Mouse (Mus musculus): ENCODE measurements around the gene Usp39. TPM values are rescaled to one million over a fixed set of nuclear protein-coding genes. Genes with fewer than 3 reads are reported as not detected.
A peak's percentile ranks its signal among the peaks of the same experiment; 100 is the strongest.

Usp39 gene
- total RNA-seq, 2 experiments from 2014 or later = 16.6 to 19.7 TPM

- intact Hi-C loops (cut with DNase I) = no loop called here
- no peak for DNase-seq
Measured at GRCm38 (mm10) chr6:72374820-72375563, 30.0 kb upstream of the Usp39 start.

GRCm38 (mm10) chr6:72374206-72374605 is 29.2 kb upstream of the Usp39 start:
- intact Hi-C loops (cut with DNase I) = no loop called here
- no peak for DNase-seq

- intact Hi-C loops (cut with DNase I) = no loop called here
- DNase-seq = no peak
Measured at GRCm38 (mm10) chr6:72373184-72373583, 28.2 kb upstream of the Usp39 start.

GRCm38 (mm10) chr6:72371571-72371970 is 26.6 kb upstream of the Usp39 start:
- intact Hi-C loops (cut with DNase I) = no loop called here
- no peak for DNase-seq

GRCm38 (mm10) chr6:72371147-72371546 is 26.2 kb upstream of the Usp39 start:
- DNase-seq = peak; percentile 33 to 52
- intact Hi-C loops (cut with DNase I) = no loop called here

- peak in 1 of 2 experiments; percentile 21 for DNase-seq
Measured at GRCm38 (mm10) chr6:72370091-72370490, 25.1 kb upstream of the Usp39 start.

GRCm38 (mm10) chr6:72369557-72369956 is 24.6 kb upstream of the Usp39 start:
- no peak for DNase-seq

More at GRCm38 (mm10) chr6:72370091-72370490, 25.1 kb upstream of the Usp39 start:
- intact Hi-C loops (cut with DNase I) = no loop called here

GRCm38 (mm10) chr6:72367460-72367974 is 22.5 kb upstream of the Usp39 start:
- DNase-seq = no peak
- intact Hi-C loops (cut with DNase I) = no loop called here

More at GRCm38 (mm10) chr6:72369557-72369956, 24.6 kb upstream of the Usp39 start:
- intact Hi-C loops (cut with DNase I) = no loop called here

GRCm38 (mm10) chr6:72366844-72367443 is 22.0 kb upstream of the Usp39 start, which contains the start of gene Rnf181:
Rnf181 (minus strand) TSS chr6:72366956.
- intact Hi-C loops (cut with DNase I) = no loop called here
- no peak for DNase-seq

- no peak for DNase-seq
- intact Hi-C loops (cut with DNase I) = no loop called here
Measured at GRCm38 (mm10) chr6:72366304-72366703, 21.3 kb upstream of the Usp39 start.

- DNase-seq = no peak
- intact Hi-C loops (cut with DNase I) = loop anchor here (2.0 kb wide), 1 partner anchor 42 kb away; no protein-coding TSS in a partner anchor
Measured at GRCm38 (mm10) chr6:72364985-72365384, 20.0 kb upstream of the Usp39 start.

- intact Hi-C loops (cut with DNase I) = loop anchor here (2.0 kb wide), 1 partner anchor 43 kb away; no protein-coding TSS in a partner anchor
- no peak for DNase-seq
Measured at GRCm38 (mm10) chr6:72364009-72364408, 19.0 kb upstream of the Usp39 start.

GRCm38 (mm10) chr6:72362132-72363028 is 17.4 kb upstream of the Usp39 start:
- peak; percentile 91 to 94 for DNase-seq
- intact Hi-C loops (cut with DNase I) = no loop called here

- DNase-seq = no peak
- intact Hi-C loops (cut with DNase I) = no loop called here
Measured at GRCm38 (mm10) chr6:72361121-72361551, 16.2 kb upstream of the Usp39 start.

GRCm38 (mm10) chr6:72360599-72360935 is 15.6 kb upstream of the Usp39 start:
- DNase-seq = no peak
- intact Hi-C loops (cut with DNase I) = no loop called here

GRCm38 (mm10) chr6:72359891-72360598 is 15.1 kb upstream of the Usp39 start:
- intact Hi-C loops (cut with DNase I) = loop anchor here (5.0 kb wide), 1 partner anchor 42 kb away; no protein-coding TSS in a partner anchor
- DNase-seq = no peak

- DNase-seq = no peak
- intact Hi-C loops (cut with DNase I) = loop anchor here (5.0 kb wide), 1 partner anchor 43 kb away; no protein-coding TSS in a partner anchor
Measured at GRCm38 (mm10) chr6:72359343-72359742, 14.4 kb upstream of the Usp39 start.

- intact Hi-C loops (cut with DNase I) = loop anchor here (5.0 kb wide), 1 partner anchor 44 kb away; no protein-coding TSS in a partner anchor
- DNase-seq = no peak
Measured at GRCm38 (mm10) chr6:72358086-72358764, 13.2 kb upstream of the Usp39 start.

All from heart, postnatal 14 days (tissue).